Mouse (Mus musculus) ES-E14 (cell line): ENCODE measurements at regions not wholly inside any gene's neighbourhood (a gene's known extent, or its start where the extent isn't known, plus 50 kb on each side); places are given as distances from the start of the nearest gene placed in this dataset.

Experiments
- HCFC1 ChIP-seq: IDR thresholded peaks from 2 replicates; pipeline ENCODE4 v1.6.1; 2012; ENCODE audit warnings: low read length, inconsistent platforms, borderline replicate concordance; ENCODE audit not compliant: insufficient read depth
- MAFK ChIP-seq: IDR thresholded peaks from 2 replicates; pipeline ENCODE4 v1.6.1; 2014; ENCODE audit warnings: mild to moderate bottlenecking, low read depth, low read length, inconsistent platforms; ENCODE audit not compliant: insufficient read depth
- ZC3H11A ChIP-seq: IDR thresholded peaks from 2 replicates; pipeline ENCODE4 v1.6.1; 2012; ENCODE audit warnings: low read depth, mild to moderate bottlenecking, inconsistent platforms, low read length, borderline replicate concordance
- ZNF384 ChIP-seq: IDR thresholded peaks from 2 replicates; pipeline ENCODE4 v1.6.1; 2012; ENCODE audit warnings: low read depth, low read length, inconsistent platforms

- TF ChIP-seq HCFC1, result no peak
- no peak for TF ChIP-seq ZNF384
- TF ChIP-seq ZC3H11A, result no peak
- no peak for TF ChIP-seq MAFK
Measured at GRCm38 (mm10) chr11:31427374-31427773, 57.5 kb upstream of the Stc2 start.
